Mouse (Mus musculus): ENCODE measurements around the gene Chml.

Gene Chml

DNA sequence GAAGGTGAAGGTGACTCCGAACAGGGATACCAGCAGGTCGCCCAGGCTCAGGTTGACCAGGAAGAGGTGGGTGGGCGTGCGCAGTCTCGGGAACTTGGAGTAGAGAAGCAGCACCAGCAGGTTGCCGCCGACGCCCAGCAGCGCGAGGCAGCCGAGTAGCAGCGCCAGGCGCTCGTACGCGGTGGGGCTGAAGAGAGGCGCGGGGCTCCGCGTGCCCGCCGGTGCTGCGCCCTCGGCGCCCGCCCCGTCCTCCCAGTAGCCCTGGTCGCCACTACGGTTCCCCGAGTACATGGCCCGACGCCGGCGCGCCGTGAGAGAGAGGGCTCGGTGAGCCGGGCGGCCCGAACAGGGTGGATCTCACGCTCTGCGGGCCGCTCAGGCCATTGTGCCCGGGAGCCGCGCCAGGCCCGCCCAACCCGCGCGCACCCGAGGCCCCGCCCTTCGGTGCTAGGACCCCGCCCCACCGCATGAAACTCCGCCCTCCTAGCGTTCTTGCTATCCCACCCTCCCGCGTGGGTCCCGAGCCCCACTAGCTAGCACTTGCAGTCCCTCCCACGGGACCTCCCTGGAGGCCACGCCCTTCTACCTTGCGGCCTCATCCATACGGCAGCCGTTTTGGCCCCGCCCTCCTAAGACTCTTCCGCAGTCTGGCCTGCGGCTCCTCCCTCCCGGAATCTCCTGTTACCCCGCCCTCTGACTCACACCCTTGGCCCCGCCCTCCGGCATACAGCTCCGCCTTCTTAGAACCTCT lies at the start of gene Chml, which contains the start of gene Opn3:
Gene Chml, minus strand, starts transcription at position 656 of the 751 bp plus-strand sequence.
Gene Opn3, minus strand, starts transcription at position 531 of the 751 bp plus-strand sequence.
- peak; percentile 98 for DNase-seq (ENCODE audit: low read depth, low spot score)

DNA sequence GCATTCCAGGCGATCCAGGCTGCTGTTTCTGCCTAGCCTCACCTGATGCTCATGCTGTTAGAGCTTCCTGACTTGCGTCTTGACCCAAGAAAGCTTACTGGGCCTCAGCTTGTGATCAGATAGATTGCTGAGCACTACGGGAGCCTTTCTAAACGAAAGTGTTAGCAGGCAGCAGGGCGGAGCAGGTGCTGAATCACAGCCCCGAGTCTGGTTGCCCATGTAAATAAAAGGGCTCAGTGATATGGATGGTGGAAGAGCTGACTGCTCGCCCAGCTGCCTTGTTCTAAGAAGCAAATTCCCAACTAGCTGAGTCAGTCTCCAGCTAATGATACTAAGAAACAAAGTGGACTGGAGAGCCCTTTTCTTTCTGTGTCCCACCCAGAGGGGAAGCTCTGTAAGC lies 33.1 kb upstream of the Chml start:
- no peak for DNase-seq (ENCODE audit: low read depth, low spot score)

DNA sequence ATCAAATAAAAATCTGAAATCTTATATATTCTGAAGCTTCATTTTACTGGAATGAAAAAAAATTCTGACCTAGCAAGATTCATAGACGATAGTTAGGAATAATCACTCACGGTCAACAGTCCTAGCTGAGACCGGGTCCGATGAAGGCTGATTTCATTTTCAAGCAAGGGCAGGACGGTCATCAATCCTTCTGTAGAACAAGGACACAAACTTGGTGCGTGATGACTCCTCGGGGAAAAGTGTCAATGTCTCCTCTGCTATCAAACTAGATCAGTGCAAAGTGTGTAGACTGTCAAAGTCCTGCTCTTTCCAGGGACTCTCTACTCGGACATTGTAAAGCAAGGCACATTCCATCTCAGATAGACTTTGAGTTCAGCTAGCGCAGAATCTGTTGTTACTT lies 24.1 kb upstream of the Chml start:
- no peak for DNase-seq (ENCODE audit: low read depth, low spot score)

DNA sequence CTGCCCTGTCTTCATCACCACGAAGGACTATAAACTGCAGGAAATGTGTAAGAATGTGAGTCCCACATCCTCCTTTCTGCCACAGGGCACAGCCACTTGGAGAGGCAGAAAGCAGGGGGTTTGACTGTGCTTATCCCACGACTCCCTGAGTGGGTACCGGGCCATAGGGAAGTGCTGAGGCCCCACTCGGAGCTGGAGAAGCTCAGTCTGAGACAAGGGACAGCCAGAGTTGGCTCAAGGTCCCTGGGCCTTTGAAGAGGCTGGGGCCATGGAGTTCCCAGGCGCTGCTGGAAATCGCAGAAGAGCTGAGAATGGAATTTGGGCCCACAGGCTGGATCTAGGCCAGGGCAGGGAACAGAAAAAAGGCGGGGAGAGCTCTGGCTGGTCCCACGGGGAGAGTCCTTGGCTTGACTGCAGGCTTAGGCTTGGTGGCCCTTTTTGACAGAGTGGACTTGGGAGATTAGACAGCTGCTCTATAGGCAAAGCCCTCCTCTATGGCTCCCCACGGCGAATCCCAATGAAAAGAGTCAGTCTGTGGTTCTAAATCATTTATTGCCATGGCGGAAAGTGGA lies 19.7 kb upstream of the Chml start:
- no peak for DNase-seq (ENCODE audit: low read depth, low spot score)

DNA sequence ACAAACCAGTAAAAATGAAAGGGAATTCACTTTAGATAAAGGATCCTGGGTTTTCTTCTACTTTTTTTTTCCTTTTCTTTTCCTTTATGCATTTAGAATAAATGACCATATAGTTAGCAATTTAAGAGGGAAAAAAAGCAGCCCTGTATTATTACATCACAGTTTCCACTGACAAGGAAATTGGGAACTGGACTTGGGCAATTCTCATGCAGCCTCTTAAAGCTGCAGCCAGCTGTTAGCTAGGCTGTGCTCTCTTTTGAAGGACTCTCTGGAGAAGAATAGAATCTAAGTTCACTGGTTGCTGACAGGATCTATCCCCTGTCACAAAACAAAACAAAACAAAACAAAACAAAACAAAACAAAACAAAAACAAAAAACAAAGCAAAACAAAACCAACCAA lies 15.3 kb upstream of the Chml start:
- DNase-seq (ENCODE audit: low read depth, low spot score) = no peak

DNA sequence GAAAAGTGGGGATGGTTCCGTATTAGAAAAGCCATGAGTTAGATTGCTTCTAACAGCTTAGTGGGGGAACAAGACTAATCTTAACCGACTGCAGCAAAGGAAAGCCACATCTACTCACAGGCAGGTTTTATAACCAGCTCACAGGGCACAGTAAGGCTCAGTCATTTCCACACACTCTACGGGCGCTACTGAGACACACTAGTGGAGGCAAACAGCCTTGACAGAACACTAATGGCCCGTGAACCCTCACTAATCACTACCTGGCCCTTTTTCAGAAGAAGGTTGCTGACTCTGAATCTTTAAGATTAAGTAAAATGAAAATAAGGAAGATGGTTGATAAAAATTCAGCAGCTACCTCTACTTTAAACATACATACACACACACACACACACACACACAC lies 14.9 kb upstream of the Chml start:
- no peak for DNase-seq (ENCODE audit: low read depth, low spot score)

DNA sequence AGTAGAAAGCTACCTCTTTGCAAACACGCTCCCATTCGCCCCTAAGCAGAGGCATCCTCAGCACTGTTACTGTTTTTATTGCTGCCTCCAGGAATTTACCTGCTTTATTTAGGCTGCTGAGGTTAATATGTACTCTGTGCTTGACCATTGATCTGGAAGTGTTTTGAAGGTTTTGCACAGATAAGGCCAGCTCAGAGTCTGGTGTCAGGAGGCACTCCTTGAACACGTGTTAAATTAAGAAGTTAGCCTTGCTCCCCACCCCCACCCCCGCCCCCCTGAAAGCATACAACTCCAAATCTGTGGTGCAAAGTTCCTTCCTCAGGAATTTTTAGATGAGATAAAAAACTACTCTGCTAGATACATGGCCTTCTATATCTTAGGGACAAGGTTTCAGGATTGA lies 8.4 kb upstream of the Chml start:
- no peak for DNase-seq (ENCODE audit: low read depth, low spot score)

DNA sequence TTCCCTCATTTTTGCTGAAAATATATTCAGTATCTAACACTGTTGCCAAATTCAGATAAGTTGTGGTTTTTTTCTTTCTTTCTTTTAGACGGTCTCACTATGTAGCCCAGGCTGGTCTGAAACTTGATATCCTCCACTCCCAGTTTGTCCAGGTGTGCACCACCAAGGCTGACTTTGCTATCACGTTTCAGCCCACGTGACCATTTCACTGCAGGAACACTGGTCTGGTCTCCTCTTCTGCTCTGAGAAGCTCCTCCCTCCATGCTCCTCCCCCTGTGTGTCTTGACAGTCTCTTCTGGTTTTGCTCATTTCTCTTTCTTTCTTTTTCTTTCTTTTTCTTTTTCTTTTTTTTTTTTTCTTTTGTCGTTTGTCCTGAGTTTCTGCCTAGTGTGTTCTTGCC lies 7.1 kb upstream of the Chml start:
- no peak for DNase-seq (ENCODE audit: low read depth, low spot score)

DNA sequence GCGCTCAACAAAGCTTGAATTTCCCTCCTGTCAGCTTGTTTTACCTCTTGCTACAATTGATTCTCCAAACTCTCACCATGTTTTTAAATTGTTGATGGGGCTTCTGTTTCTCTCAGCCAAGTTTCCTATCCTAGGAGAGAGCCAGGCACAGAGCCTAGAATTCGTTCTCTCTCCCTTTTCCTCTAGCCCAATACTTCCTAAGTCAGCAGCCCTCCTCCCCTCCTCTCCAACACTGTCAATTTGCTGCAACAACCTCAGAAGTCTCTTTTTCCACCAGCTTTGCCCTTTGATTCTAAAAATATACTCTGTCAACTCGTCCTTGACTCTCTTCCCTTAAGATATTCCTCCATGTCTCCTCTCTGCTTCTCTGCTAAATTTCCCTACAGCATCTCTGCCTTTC lies 6.7 kb upstream of the Chml start:
- no peak for DNase-seq (ENCODE audit: low read depth, low spot score)

DNA sequence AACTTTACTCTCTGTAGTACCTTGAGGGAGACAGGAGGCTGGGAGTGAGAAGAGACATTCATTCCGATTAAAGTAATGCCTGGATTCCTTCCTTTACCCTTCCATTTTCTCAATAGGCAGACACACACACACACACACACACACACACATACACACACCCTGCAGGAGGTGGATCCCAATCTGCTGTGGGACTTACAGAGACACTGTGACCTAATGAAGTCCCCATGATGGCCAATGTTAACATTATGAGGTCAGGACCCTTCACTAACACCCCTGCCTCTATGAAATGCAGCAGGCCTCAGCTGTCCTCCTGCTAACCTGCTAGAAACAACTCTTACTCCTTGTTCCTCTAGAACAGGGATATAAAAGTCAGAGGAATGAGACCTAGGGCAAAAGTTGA lies 5.6 kb upstream of the Chml start, which contains the start of gene Wdr64:
Gene Wdr64, plus strand, starts transcription at position 301 of the 400 bp plus-strand sequence.
- no peak for DNase-seq (ENCODE audit: low read depth, low spot score)

DNA sequence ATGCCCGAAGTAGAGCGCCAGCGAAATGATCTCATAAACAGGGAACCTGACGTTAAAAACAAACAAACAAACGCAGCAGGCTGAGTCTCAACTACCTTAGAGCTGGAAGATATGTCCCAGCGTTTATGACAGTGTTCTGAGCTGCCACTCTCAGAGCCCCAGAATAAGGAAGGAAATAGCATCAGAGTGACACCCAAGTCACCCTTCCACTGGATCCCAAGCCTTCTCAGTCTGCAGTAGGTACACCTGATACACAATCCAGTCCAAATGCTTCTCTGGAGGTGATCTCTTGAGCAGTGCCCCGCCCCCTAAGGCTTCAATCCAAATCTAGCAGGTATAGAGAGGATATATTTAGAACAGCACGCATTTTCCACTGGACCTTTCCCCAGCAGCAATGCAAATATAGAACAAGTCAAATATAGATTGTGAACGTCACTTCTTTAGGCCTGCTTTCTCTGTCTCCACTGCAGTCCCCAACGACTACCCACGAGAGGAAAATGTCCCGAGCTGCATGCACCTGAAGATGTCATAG lies 794 bp upstream of the Chml start:
- DNase-seq (ENCODE audit: low read depth, low spot score) = no peak

DNA sequence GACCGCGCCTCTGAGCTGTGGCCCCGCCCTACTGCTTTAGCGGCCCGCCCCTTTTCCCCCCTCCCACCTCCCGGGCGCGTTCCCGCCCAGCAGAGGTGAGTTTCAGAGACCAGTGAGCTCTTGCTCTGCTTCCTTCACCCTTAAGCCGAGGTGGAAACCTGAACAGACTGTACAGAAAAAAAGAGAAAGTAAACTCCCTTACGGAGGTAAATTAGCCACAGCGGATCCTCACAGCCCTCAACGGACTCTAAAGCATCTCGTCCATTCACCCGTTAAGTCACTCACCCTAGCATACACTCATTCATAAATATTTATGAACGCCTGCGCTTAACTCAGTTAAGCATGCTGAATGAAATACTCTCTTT lies 278 bp upstream of the Chml start:
- DNase-seq (ENCODE audit: low read depth, low spot score) = no peak

DNA sequence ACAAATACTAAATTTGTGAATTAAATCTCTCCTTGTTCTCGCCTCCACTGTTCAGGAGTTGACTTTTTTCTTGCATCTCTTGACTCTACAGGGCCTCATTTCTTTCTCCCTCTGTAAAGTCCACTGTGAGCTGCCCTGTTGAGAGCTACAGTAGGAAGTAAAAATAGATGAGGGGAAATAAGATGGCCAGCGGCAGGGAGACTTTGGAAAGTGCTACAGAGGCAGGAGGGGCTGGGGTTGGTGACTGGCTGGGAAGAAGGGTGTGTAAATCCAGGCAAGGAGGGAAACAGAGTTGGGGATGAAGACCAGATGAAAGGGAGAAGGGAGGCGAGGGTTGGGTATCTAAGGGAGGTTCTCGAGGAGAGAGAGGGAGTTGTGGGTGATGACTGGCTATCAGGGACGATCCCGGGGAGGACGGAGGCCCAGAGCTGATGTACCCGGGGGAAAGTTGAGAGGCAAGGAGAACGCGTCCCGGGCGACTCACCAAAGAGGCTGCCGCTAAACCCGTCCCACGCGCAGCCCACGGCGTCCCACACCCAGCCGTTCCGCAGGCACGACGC lies 935 bp downstream of the Chml start:
- DNase-seq (ENCODE audit: low read depth, low spot score) = no peak

DNA sequence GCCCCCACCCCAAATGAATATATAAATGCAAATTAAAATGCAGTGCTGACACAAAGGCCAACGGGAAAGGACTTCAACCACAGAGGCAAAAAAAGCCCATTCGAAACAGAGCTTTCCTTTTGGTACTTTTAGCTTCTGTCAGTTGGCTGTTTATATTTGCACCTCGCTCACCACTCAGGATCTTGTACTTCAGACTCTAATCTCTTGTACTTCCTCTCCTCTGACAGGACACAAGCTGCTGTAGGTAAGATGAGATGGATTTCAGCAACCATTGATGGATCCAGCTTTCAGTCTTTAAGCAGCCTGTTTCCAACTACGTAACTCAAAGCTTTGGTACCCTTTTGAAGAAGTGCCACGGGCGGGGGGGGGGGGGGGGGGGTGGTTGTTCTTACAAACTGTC lies 11.7 kb downstream of the Chml start:
- DNase-seq (ENCODE audit: low read depth, low spot score) = no peak

DNA sequence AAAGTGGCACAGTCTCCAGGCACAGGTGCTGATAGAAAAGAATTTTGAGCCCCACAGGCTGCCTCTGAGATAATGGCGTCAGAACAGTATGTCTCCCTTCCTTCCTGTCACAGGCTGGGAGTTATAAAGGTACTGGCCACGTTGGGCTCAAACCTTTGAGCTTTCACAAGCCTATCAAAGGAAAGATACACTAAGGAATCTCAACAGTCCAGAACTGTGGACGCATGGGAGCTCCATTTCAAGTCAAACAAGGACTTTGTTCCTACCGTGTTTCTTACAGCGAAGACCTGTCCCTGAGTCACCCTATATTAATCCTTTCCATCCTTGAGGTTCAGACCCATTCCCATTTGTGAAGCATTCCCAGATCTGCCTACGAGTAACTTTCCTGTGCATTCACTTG lies 15.2 kb downstream of the Chml start:
- no peak for DNase-seq (ENCODE audit: low read depth, low spot score)

DNA sequence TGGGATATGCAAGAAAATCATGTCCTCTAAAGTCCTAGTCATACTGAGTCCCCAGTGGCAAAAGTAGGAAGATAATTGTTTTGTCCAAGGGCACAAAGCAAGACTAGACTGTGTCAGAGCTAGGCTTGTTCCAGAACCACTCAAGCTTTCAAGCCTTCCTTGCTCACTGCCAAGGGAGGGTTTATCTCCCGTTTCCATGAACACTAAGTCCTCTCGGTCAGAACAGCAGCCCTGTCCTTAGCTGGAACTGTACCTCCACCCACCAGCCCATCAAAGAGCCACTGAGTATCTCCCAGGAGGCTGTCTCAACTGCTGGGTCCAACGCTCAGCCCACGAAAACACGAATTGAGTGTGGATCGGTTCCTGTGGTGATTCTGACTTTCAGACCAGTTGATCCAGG lies 17.6 kb downstream of the Chml start:
- no peak for DNase-seq (ENCODE audit: low read depth, low spot score)

DNA sequence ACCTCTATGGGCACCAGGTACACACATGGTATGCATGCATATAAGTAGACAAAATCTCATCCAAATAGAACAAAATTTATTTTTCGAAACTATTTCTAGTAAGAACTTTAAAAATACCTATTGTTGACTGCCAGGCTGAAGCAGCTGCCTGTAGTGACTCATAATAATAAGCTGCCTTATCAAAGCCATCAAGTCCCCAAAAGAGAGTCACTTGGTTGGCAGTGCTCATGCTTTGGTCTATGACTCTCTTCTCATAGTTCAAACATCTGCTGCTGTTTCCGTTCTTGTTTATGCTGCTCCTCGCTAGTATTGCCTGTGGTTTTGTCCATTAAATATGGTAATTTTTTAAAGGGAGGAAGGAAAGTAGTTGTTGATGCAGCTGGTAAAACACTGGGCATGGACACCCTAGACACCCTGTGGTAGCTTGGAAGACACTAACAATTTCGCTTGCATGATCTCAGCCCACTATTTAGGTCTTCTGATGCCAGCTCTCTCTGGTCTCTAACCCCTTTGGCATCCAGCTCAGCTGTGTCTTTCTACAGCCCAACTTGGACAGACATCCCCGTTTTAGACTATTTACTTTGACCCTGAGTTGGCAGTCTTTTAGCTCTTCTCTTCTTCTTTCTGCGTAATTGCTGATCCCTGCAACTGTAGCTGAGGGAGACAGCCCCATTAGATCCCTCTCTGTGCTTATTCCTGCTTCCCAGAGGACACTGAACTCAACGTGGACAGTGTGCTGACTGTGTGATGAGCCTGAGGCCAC lies 19.0 kb downstream of the Chml start:
- DNase-seq (ENCODE audit: low read depth, low spot score) = no peak

DNA sequence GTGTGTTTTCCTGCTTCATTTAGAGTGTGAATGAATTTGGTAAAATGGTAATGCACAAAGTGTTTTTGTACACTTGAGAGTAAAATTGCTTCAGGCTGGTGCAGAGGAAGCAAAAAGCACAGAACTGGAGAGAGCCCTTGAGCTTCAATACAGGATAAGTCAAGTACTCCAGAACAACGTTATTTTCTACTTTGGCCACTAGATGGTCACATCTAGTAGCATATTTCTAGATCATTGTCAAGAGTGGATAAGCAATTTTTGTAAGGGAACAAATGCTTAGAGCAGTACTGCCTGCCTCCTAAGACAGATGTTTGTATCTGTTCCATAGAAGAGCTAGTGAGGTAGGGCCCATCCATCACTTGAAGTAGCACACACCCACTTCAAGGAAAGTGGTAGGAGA lies 21.1 kb downstream of the Chml start:
- peak; percentile 22 for DNase-seq (ENCODE audit: low read depth, low spot score)

DNA sequence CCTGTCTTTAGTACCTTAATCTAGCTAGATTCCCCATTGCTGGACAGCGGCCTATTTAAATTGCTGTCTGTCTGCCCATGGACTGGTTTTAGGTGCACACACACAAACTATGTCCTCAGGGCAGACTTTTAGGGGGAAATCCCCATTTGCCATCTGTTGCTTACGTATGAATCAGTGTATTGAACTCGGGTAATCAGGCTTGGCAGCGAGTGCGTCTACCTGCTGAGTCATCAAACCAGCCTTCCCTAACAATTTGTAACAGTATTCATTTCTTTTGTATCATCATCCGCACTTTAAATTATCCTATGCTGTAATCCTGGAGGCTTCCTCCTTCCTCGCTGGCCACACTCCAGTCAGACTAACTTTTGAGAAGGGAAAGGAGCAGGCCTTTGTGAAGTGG lies 22.7 kb downstream of the Chml start:
- DNase-seq (ENCODE audit: low read depth, low spot score) = no peak

DNA sequence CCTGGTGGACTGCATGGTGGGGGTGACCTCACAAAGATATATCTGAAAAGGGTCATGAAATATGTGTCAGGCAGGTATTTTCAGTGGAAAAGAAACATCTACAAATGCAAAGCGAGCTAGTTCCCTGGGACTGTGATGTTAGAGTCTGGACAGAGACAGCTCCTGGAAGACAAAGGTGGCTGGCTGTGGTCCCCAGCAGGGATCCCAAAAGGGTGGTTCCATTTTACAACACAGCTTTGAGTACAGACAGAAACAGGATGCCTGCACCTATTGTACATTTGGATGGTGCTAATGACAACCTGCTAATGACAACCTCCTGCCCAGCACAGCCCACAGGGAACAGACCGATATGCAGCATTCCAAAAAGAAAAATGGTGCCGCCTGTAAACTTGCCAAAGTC lies 23.2 kb downstream of the Chml start:
- DNase-seq (ENCODE audit: low read depth, low spot score) = no peak

DNA sequence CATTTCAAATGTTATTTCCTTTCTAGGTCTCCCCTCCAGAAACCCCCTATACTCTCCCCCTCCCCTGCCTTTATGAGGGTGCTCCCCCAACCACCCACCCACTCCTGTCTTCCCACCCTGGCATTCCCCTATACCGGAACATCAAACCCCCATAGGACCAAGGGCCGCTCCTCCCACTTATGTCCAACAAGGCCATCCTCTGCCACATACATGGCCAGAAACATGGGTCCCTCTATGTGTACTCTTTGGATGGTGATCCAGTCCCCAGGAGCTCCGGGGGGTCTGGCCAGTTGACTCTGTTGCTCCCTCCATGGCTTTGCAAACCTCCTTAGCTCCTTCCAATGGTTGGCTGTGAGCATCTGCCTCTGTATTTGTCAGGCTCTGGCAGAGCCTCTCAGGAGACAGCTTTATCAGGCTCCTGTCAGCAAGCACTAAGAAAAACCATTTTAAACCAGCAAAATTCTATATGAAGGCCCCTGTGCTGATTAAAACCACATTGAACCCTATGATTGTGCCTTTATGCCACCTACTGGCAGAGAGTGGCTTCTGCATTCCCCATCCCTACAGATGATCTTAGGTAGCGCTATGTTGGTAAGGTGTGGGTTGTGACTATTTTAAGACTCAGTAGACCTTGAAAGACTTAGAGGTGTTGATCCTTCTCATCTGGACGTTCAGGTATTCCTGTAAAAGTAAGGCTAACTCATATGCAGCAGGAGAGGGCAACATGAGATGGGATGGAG lies 23.9 kb downstream of the Chml start:
- DNase-seq (ENCODE audit: low read depth, low spot score) = no peak

DNA sequence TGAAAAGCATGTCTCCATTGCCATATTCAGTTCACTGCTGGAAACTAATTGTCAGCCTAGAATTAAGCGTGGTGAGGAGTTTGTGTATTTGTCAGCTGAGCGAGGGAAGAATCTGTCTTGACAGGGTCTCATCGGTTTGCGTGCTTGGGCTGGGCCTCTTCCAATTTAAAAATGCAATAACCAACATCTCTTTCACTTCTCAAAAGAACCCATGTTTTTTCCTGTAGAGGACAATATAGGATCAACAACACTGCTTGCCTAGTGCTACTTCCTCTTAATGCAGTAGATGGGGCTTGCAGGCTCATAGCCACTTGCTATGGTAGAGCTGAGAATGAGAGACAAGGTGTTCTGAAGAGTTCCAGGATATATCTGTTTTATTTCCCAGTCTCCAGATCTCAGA lies 32.8 kb downstream of the Chml start:
- DNase-seq (ENCODE audit: low read depth, low spot score) = no peak

Data from telencephalon, adult 2 months (tissue).